Mouse (Mus musculus): ENCODE data around the gene Lmx1b. TPM values are rescaled to one million over a fixed set of nuclear protein-coding genes. Genes with fewer than 3 reads are reported as not detected.

Gene Lmx1b
- polyA plus RNA-seq, 1 experiment, result 16.0 TPM

GRCm38 (mm10) chr2:33665363-33666058 is 25.2 kb upstream of the Lmx1b start:
- peak; percentile 63 for DNase-seq (ENCODE audit: low read depth)
- TF ChIP-seq CTCF (IDR thresholded peaks at IDR 0.05; ENCODE audit: borderline replicate concordance, extremely low read depth, insufficient read depth, insufficient read length), result no peak

- TF ChIP-seq CTCF (IDR thresholded peaks at IDR 0.05; ENCODE audit: borderline replicate concordance, extremely low read depth, insufficient read depth, insufficient read length) (no peak), POLR2A (IDR thresholded peaks at IDR 0.05; ENCODE audit: borderline replicate concordance, extremely low read depth, insufficient read depth, insufficient read length, poor library complexity, severe bottlenecking) (no peak)
- DNase-seq (ENCODE audit: low read depth), result no peak
These were observed 24.4 kb upstream of the Lmx1b start for GRCm38 (mm10) chr2:33664661-33665060.

- peak; percentile 67 for DNase-seq (ENCODE audit: low read depth)
- TF ChIP-seq CTCF (IDR thresholded peaks at IDR 0.05; ENCODE audit: borderline replicate concordance, extremely low read depth, insufficient read depth, insufficient read length) (no peak), POLR2A (IDR thresholded peaks at IDR 0.05; ENCODE audit: borderline replicate concordance, extremely low read depth, insufficient read depth, insufficient read length, poor library complexity, severe bottlenecking) (no peak)
These were observed 18.9 kb upstream of the Lmx1b start for GRCm38 (mm10) chr2:33659288-33659629.

GRCm38 (mm10) chr2:33658602-33659287 is 18.4 kb upstream of the Lmx1b start:
- no peak for DNase-seq (ENCODE audit: low read depth)

GRCm38 (mm10) chr2:33652517-33653198 is 12.3 kb upstream of the Lmx1b start:
- TF ChIP-seq CTCF (IDR thresholded peaks at IDR 0.05; ENCODE audit: borderline replicate concordance, extremely low read depth, insufficient read depth, insufficient read length), result no peak
- TF ChIP-seq POLR2A (IDR thresholded peaks at IDR 0.05; ENCODE audit: borderline replicate concordance, extremely low read depth, insufficient read depth, insufficient read length, poor library complexity, severe bottlenecking), result no peak
- no peak for DNase-seq (ENCODE audit: low read depth)

More at GRCm38 (mm10) chr2:33658602-33659287, 18.4 kb upstream of the Lmx1b start:
- TF ChIP-seq CTCF (IDR thresholded peaks at IDR 0.05; ENCODE audit: borderline replicate concordance, extremely low read depth, insufficient read depth, insufficient read length) (no peak), POLR2A (IDR thresholded peaks at IDR 0.05; ENCODE audit: borderline replicate concordance, extremely low read depth, insufficient read depth, insufficient read length, poor library complexity, severe bottlenecking) (no peak)

GRCm38 (mm10) chr2:33649371-33649770 is 9.1 kb upstream of the Lmx1b start:
- no peak for TF ChIP-seq POLR2A (IDR thresholded peaks at IDR 0.05; ENCODE audit: borderline replicate concordance, extremely low read depth, insufficient read depth, insufficient read length, poor library complexity, severe bottlenecking)
- no peak for TF ChIP-seq CTCF (IDR thresholded peaks at IDR 0.05; ENCODE audit: borderline replicate concordance, extremely low read depth, insufficient read depth, insufficient read length)
- DNase-seq (ENCODE audit: low read depth), result no peak

GRCm38 (mm10) chr2:33648894-33649293 is 8.6 kb upstream of the Lmx1b start:
- TF ChIP-seq CTCF (IDR thresholded peaks at IDR 0.05; ENCODE audit: borderline replicate concordance, extremely low read depth, insufficient read depth, insufficient read length) (no peak), POLR2A (IDR thresholded peaks at IDR 0.05; ENCODE audit: borderline replicate concordance, extremely low read depth, insufficient read depth, insufficient read length, poor library complexity, severe bottlenecking) (no peak)
- DNase-seq (ENCODE audit: low read depth), result no peak

- no peak for TF ChIP-seq CTCF (IDR thresholded peaks at IDR 0.05; ENCODE audit: borderline replicate concordance, extremely low read depth, insufficient read depth, insufficient read length)
- no peak for TF ChIP-seq POLR2A (IDR thresholded peaks at IDR 0.05; ENCODE audit: borderline replicate concordance, extremely low read depth, insufficient read depth, insufficient read length, poor library complexity, severe bottlenecking)
- DNase-seq (ENCODE audit: low read depth), result no peak
These were observed 5.9 kb upstream of the Lmx1b start for GRCm38 (mm10) chr2:33646283-33646550.

- no peak for DNase-seq (ENCODE audit: low read depth)
- TF ChIP-seq CTCF (IDR thresholded peaks at IDR 0.05; ENCODE audit: borderline replicate concordance, extremely low read depth, insufficient read depth, insufficient read length) (no peak), POLR2A (IDR thresholded peaks at IDR 0.05; ENCODE audit: borderline replicate concordance, extremely low read depth, insufficient read depth, insufficient read length, poor library complexity, severe bottlenecking) (no peak)
These were observed 5.4 kb upstream of the Lmx1b start for GRCm38 (mm10) chr2:33645538-33646282.

- TF ChIP-seq POLR2A (IDR thresholded peaks at IDR 0.05; ENCODE audit: borderline replicate concordance, extremely low read depth, insufficient read depth, insufficient read length, poor library complexity, severe bottlenecking) (no peak), CTCF (IDR thresholded peaks at IDR 0.05; ENCODE audit: borderline replicate concordance, extremely low read depth, insufficient read depth, insufficient read length) (no peak)
- no peak for DNase-seq (ENCODE audit: low read depth)
These were observed 3.7 kb upstream of the Lmx1b start for GRCm38 (mm10) chr2:33643721-33644713.
